Mouse (Mus musculus) neural tube, embryonic 12.5 days (tissue): ENCODE measurements around the gene Tbxa2r. TPM values are rescaled to one million over a fixed set of nuclear protein-coding genes. Genes with fewer than 3 reads are reported as not detected.

Experiments
- ATAC-seq: fragments of 200-750 bp; cut with Nextera tagmentation; 2 replicates; pipeline ENCODE4 v1.8.0; 2017; ENCODE audit warnings: low read depth, mild to moderate bottlenecking, moderate TSS enrichment, moderate library complexity; ENCODE audit not compliant: low FRiP score
- H3K27ac ChIP-seq: fragments of 300-500 bp; sonication (generic); 2 replicates; pipeline ENCODE4 v1.5.1; 2016
- H3K27me3 ChIP-seq: fragments of 300-500 bp; sonication (generic); replicated peaks from 2 replicates; pipeline ENCODE4 v1.6.1; 2016; ENCODE audit warnings: mild to moderate bottlenecking
- H3K36me3 ChIP-seq: fragments of 300-500 bp; sonication (generic); 2 replicates; pipeline ENCODE4 v1.6.1; 2016; ENCODE audit warnings: mild to moderate bottlenecking
- H3K4me1 ChIP-seq: fragments of 300-500 bp; sonication (generic); 2 replicates; pipeline ENCODE4 v1.6.1; 2016
- H3K4me2 ChIP-seq: fragments of 300-500 bp; sonication (generic); replicated peaks from 2 replicates; pipeline ENCODE4 v1.6.1; 2016; ENCODE audit warnings: mild to moderate bottlenecking
- H3K4me3 ChIP-seq: fragments of 300-500 bp; sonication (generic); 2 replicates; pipeline ENCODE4 v1.5.1; 2016
- H3K9ac ChIP-seq: fragments of 300-500 bp; sonication (generic); 2 replicates; pipeline ENCODE4 v1.6.1; 2016; ENCODE audit warnings: mild to moderate bottlenecking
- H3K9me3 ChIP-seq: fragments of 300-500 bp; sonication (generic); 2 replicates; pipeline ENCODE4 v1.6.1; 2016; ENCODE audit warnings: mild to moderate bottlenecking
- WGBS: fragments of 180-500 bp; shearing (Covaris S2); methylation state at CpG from one replicate; pipeline ENCODE4 v1.1.7; 2016; 5-methylcytosine and 5-hydroxymethylcytosine counted together
- polyA plus RNA-seq: library from polyadenylated mRNA; unstranded; fragments of >200 nt; fragmentation: Nextera tagmentation; extraction: Ambion mirVana; gene quantifications from 2 replicates; pipeline ENCODE4 v1.2.1, GENCODE M21; 2016

Tbxa2r gene
- polyA plus RNA-seq, 1 experiment from 2014 or later, result 3.8 TPM

DNA sequence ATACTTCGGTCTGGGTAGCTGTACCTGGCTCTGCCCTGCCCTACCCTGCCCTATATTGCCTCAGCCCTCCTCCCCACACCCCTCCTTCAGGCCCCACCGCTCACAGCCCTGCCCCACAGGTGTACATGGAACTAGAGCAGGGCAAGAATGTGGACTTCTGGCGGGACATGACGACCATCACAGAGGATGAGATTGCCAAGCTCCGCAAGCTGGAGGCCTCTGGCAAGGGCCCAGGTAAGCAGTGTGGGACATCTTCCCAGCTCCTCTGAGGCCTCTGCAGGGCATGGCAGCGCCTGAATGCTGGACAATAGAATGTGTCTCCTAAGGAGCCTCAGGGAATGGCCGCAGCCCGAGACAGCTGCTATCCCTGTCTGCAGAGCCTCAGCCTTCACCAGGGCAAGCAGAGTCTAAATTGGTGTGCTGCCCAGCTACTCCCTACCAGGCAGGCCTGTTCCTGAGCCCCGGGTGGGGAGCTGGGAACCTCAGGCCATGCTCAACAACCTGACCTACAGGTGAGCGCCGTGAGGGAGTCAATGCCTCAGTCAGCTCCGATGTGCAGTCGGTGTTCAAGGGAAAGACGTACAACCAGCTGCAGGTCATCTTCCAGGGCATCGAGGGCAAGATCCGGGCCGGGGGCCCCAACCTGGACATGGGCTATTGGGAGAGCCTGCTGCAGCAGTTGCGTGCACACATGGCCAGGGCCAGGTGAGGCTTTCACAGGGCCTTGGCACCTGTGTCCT, 4.6 kb upstream of the Tbxa2r start:
- 96% methylated on average over 18 of the region's 18 CpGs for WGBS
- ATAC-seq, result no peak
- no peak overlapping the region for H3K27ac ChIP-seq
- no peaks in the 10 kb centered on the region for H3K27me3 ChIP-seq
- no peak overlapping the region for H3K9ac ChIP-seq
- 0 out of 2 replicates have a peak overlapping the region, but pooled peaks have one; percentile 1 for H3K4me3 ChIP-seq
- H3K9me3 ChIP-seq, result no peaks in the 10 kb centered on the region
- peaks cover 27% of the 10 kb centered on the region for H3K4me1 ChIP-seq
- H3K4me2 ChIP-seq, result no peak overlapping the region
- peaks cover 57% of the 10 kb centered on the region for H3K36me3 ChIP-seq

GRCm38 (mm10) chr10:81325176-81325575, 3.4 kb upstream of the Tbxa2r start:
- ATAC-seq, result no peak
- no peak overlapping the region for H3K4me3 ChIP-seq
- peaks cover 16% of the 10 kb centered on the region for H3K4me1 ChIP-seq
- H3K27me3 ChIP-seq, result no peaks in the 10 kb centered on the region
- 94% methylated on average over 21 of the region's 21 CpGs for WGBS
- H3K4me2 ChIP-seq, result no peak overlapping the region
- no peak overlapping the region for H3K27ac ChIP-seq
- peaks cover 57% of the 10 kb centered on the region for H3K36me3 ChIP-seq
- H3K9ac ChIP-seq, result no peak overlapping the region
- no peaks in the 10 kb centered on the region for H3K9me3 ChIP-seq

DNA sequence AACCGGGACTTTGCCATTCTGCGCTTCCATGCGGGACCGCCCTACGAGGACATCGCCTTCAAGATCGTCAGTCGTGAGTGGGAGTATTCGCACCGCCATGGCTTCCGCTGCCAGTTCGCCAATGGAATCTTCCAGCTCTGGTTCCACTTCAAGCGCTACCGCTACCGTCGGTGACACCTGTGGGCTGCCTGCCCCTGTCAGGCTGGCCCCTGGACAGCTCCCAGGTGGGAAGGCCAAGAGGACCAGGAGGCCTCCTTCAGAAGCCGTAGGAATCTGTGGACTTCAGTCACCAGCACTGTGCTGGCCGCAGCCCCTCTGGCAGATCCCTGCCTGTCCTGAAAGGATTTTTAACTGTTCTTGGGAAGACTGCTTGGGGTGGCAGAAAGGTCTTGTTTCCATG, 2.8 kb upstream of the Tbxa2r start:
- Histone ChIP-seq H3K4me1 (peaks cover 16% of the 10 kb centered on the region), H3K4me3 (no peak overlapping the region), H3K4me2 (no peak overlapping the region), H3K27ac (no peak overlapping the region), H3K27me3 (peaks cover 4% of the 10 kb centered on the region; the same call in 1 of the 2 replicates), H3K9ac (no peak overlapping the region), H3K36me3 (peaks cover 57% of the 10 kb centered on the region), H3K9me3 (no peaks in the 10 kb centered on the region)
- 97% methylated on average over 18 of the region's 18 CpGs for WGBS
- ATAC-seq, result no peak

GRCm38 (mm10) chr10:81326858-81327257, 1.7 kb upstream of the Tbxa2r start:
- no peak for ATAC-seq
- H3K36me3 ChIP-seq, result peaks cover 57% of the 10 kb centered on the region
- H3K9ac ChIP-seq, result no peak overlapping the region
- peaks cover 13% of the 10 kb centered on the region for H3K4me1 ChIP-seq
- no peak overlapping the region for H3K27ac ChIP-seq
- H3K4me3 ChIP-seq, result no peak overlapping the region
- peaks cover 9% of the 10 kb centered on the region; the same call in 1 of the 2 replicates for H3K27me3 ChIP-seq
- WGBS, result 74% methylated on average over 6 of the region's 6 CpGs
- H3K9me3 ChIP-seq, result no peaks in the 10 kb centered on the region
- no peak overlapping the region for H3K4me2 ChIP-seq

- Histone ChIP-seq H3K4me2 (no peak overlapping the region), H3K9ac (no peak overlapping the region), H3K27me3 (peaks cover 19% of the 10 kb centered on the region), H3K27ac (no peak overlapping the region), H3K36me3 (peaks cover 49% of the 10 kb centered on the region), H3K4me1 (0 out of 2 replicates have a peak, but pooled peaks cover 11% of the 10 kb centered on the region), H3K9me3 (no peaks in the 10 kb centered on the region), H3K4me3 (no peak overlapping the region)
- 38% methylated on average over 2 of the region's 2 CpGs for WGBS
- ATAC-seq, result no peak
These were observed 572 bp upstream of the Tbxa2r start for GRCm38 (mm10) chr10:81327959-81328358.

- H3K4me1 ChIP-seq, result 0 out of 2 replicates have a peak, but pooled peaks cover 11% of the 10 kb centered on the region
- ATAC-seq, result no peak
- H3K9ac ChIP-seq, result no peak overlapping the region
- no peak overlapping the region for H3K4me3 ChIP-seq
- peak overlapping the region; percentile 22; the same call in 1 of the 2 replicates for H3K4me2 ChIP-seq
- no peak overlapping the region for H3K27ac ChIP-seq
- H3K27me3 ChIP-seq, result peaks cover 29% of the 10 kb centered on the region
- H3K9me3 ChIP-seq, result no peaks in the 10 kb centered on the region
- WGBS, result 74% methylated on average over 10 of the region's 10 CpGs
- H3K36me3 ChIP-seq, result peaks cover 35% of the 10 kb centered on the region
These were observed 854 bp downstream of the Tbxa2r start for GRCm38 (mm10) chr10:81329194-81329975.

DNA sequence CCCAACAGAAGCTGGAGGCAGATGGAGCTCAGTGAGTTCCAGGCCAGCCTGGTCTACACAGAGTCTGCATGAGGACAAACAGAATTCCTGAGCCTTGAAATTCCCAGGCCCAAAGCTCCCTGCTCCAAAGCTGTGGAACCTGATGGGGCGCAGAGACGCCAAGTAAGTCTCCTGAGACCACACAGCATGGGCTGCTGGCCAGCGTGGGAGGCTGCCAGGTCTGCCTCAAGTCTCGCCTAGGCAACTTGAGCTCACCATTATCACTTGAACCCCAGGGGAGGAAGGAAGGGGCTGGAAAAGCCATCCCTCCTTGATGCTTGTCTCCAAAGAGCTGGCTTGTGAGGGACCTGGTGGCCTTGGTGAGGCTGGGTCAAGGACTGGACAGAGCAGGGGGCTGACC, 1.5 kb downstream of the Tbxa2r start:
- H3K4me1 ChIP-seq, result 0 out of 2 replicates have a peak, but pooled peaks cover 11% of the 10 kb centered on the region
- H3K9me3 ChIP-seq, result no peaks in the 10 kb centered on the region
- whole genome bisulfite sequencing, result 68% methylated on average over 4 of the region's 4 CpGs
- no peak overlapping the region for H3K9ac ChIP-seq
- no peak overlapping the region for H3K4me3 ChIP-seq
- H3K4me2 ChIP-seq, result no peak overlapping the region
- H3K36me3 ChIP-seq, result peaks cover 28% of the 10 kb centered on the region
- H3K27ac ChIP-seq, result no peak overlapping the region
- no peak for ATAC-seq
- peaks cover 31% of the 10 kb centered on the region for H3K27me3 ChIP-seq

GRCm38 (mm10) chr10:81332277-81332676, 3.7 kb downstream of the Tbxa2r start:
- H3K4me2 ChIP-seq, result peak overlapping the region; percentile 36
- no peaks in the 10 kb centered on the region for H3K9me3 ChIP-seq
- ATAC-seq, result no peak
- peaks cover 6% of the 10 kb centered on the region; the same call in 1 of the 2 replicates for H3K36me3 ChIP-seq
- H3K4me1 ChIP-seq, result peaks cover 11% of the 10 kb centered on the region; the same call in 1 of the 2 replicates
- peaks cover 34% of the 10 kb centered on the region for H3K27me3 ChIP-seq
- H3K9ac ChIP-seq, result no peak overlapping the region
- no peak overlapping the region for H3K27ac ChIP-seq
- 0 out of 2 replicates have a peak overlapping the region, but pooled peaks have one; percentile 3 for H3K4me3 ChIP-seq
- 14% methylated on average over 29 of the region's 29 CpGs for WGBS

DNA sequence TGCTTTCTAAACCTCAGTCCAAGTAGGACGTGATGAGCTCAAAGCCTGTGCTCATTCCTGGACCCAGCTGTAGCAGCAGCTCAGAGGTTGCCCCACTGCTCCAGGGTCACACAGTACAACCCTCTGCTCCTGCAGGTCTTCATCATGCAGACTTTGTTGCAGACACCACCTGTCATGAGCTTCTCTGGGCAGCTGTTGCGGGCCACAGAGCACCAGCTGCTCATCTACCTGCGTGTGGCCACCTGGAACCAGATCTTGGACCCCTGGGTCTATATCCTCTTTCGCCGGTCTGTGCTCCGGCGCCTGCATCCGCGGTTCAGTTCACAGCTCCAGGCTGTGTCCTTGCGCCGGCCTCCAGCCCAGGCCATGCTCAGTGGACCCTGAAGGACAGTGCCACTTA, 5.8 kb downstream of the Tbxa2r start:
- H3K27ac ChIP-seq, result no peak overlapping the region
- H3K4me3 ChIP-seq, result no peak overlapping the region
- no peaks in the 10 kb centered on the region for H3K36me3 ChIP-seq
- no peak for ATAC-seq
- H3K9ac ChIP-seq, result no peak overlapping the region
- peaks cover 48% of the 10 kb centered on the region for H3K27me3 ChIP-seq
- WGBS, result 73% methylated on average over 11 of the region's 11 CpGs
- peaks cover 6% of the 10 kb centered on the region; the same call in 1 of the 2 replicates for H3K4me1 ChIP-seq
- H3K4me2 ChIP-seq, result no peak overlapping the region
- no peaks in the 10 kb centered on the region for H3K9me3 ChIP-seq

- peak overlapping the region; percentile 22; the same call in 1 of the 2 replicates for H3K4me2 ChIP-seq
- no peaks in the 10 kb centered on the region for H3K36me3 ChIP-seq
- H3K9me3 ChIP-seq, result no peaks in the 10 kb centered on the region
- H3K4me1 ChIP-seq, result peaks cover 6% of the 10 kb centered on the region; the same call in 1 of the 2 replicates
- H3K27me3 ChIP-seq, result peaks cover 49% of the 10 kb centered on the region
- H3K9ac ChIP-seq, result 0 out of 2 replicates have a peak overlapping the region, but pooled peaks have one; percentile 17
- H3K4me3 ChIP-seq, result no peak overlapping the region
- WGBS, result 44% methylated on average over 19 of the region's 19 CpGs
- no peak overlapping the region for H3K27ac ChIP-seq
- ATAC-seq, result no peak
These were observed 7.1 kb downstream of the Tbxa2r start for GRCm38 (mm10) chr10:81335393-81336340.

- no peak for ATAC-seq
- H3K4me3 ChIP-seq, result no peak overlapping the region
- no peak overlapping the region for H3K4me2 ChIP-seq
- peaks cover 6% of the 10 kb centered on the region; the same call in 1 of the 2 replicates for H3K4me1 ChIP-seq
- no peaks in the 10 kb centered on the region for H3K9me3 ChIP-seq
- no peaks in the 10 kb centered on the region for H3K36me3 ChIP-seq
- no peak overlapping the region for H3K9ac ChIP-seq
- no peak overlapping the region for H3K27ac ChIP-seq
- peaks cover 55% of the 10 kb centered on the region for H3K27me3 ChIP-seq
- WGBS, result 92% methylated on average over 4 of the region's 4 CpGs
These were observed 8.0 kb downstream of the Tbxa2r start for GRCm38 (mm10) chr10:81336558-81336957.
